Mouse (Mus musculus) myocyte (in vitro differentiated cells): ENCODE measurements at regions not wholly inside any gene's neighbourhood (a gene's known extent, or its start where the extent isn't known, plus 50 kb on each side); places are given as distances from the start of the nearest gene placed in this dataset.

Experiments used
- CEBPB ChIP-seq: IDR thresholded peaks from 2 replicates; pipeline ENCODE4 v1.6.1; 2011; ENCODE audit warnings: mild to moderate bottlenecking, moderate library complexity; ENCODE audit not compliant: poor library complexity, insufficient read depth, severe bottlenecking
- E2F4 ChIP-seq: IDR thresholded peaks from one replicate; pipeline ENCODE4 v1.6.1; 2011; ENCODE audit warnings: mild to moderate bottlenecking, control low read depth, moderate library complexity; ENCODE audit not compliant: insufficient read depth
- MAX ChIP-seq: IDR thresholded peaks from one replicate; pipeline ENCODE4 v1.6.1; 2011; ENCODE audit warnings: low read depth, mild to moderate bottlenecking, control low read depth
- MYOD1 ChIP-seq, 3 experiments: IDR thresholded peaks; one replicate each; pipeline ENCODE4 v1.6.1; 2011; ENCODE audit warnings: control low read depth in 2 of 3, low read depth in 2 of 3, mild to moderate bottlenecking in 2 of 3, moderate library complexity in 1 of 3; ENCODE audit not compliant: insufficient read length in 2 of 3, control insufficient read depth in 1 of 3
- MYOG ChIP-seq, 3 experiments: IDR thresholded peaks; one replicate each; pipeline ENCODE4 v1.6.1; 2011; ENCODE audit warnings: control low read depth in 2 of 3, low read depth in 2 of 3, mild to moderate bottlenecking in 2 of 3; ENCODE audit not compliant: insufficient read length in 2 of 3, control insufficient read depth in 1 of 3, insufficient read depth in 1 of 3
- POLR2A ChIP-seq: IDR thresholded peaks from one replicate; pipeline ENCODE4 v1.6.1; 2011; ENCODE audit warnings: low read depth, mild to moderate bottlenecking, control low read depth, moderate library complexity; ENCODE audit not compliant: insufficient read length
- POLR2AphosphoS2 ChIP-seq: IDR thresholded peaks from one replicate; pipeline ENCODE4 v1.6.1; 2011; ENCODE audit warnings: low read depth, control low read depth; ENCODE audit not compliant: insufficient read length
- REST ChIP-seq: IDR thresholded peaks from one replicate; pipeline ENCODE4 v1.6.1; 2011; ENCODE audit warnings: mild to moderate bottlenecking, control low read depth, moderate library complexity; ENCODE audit not compliant: insufficient read depth, insufficient read length
- SRF ChIP-seq: IDR thresholded peaks from one replicate; pipeline ENCODE4 v1.6.1; 2011; ENCODE audit warnings: low read depth; ENCODE audit not compliant: control insufficient read depth, insufficient read length
- TCF12 ChIP-seq: IDR thresholded peaks from one replicate; pipeline ENCODE4 v1.6.1; 2011; ENCODE audit warnings: mild to moderate bottlenecking, control low read depth; ENCODE audit not compliant: poor library complexity, insufficient read depth, severe bottlenecking
- TCF3 ChIP-seq: IDR thresholded peaks from one replicate; pipeline ENCODE4 v1.6.1; 2011; ENCODE audit warnings: low read depth, control low read depth; ENCODE audit not compliant: insufficient read length
- USF1 ChIP-seq: IDR thresholded peaks from one replicate; pipeline ENCODE4 v1.6.1; 2011; ENCODE audit warnings: low read depth, mild to moderate bottlenecking, control low read depth, moderate library complexity

GRCm38 (mm10) chr1:12345439-12345819, 931.5 kb downstream of the A830018L16Rik start:
- TF ChIP-seq POLR2A (no peak), SRF (no peak), POLR2AphosphoS2 (no peak), USF1 (no peak), MYOD1 (IDR thresholded peaks at IDR 0.05; ENCODE audit: control insufficient read depth in 1 of 3, insufficient read length in 2 of 3, low read depth in 2 of 3) (no peak), CEBPB (no peak), E2F4 (no peak), MAX (no peak), TCF3 (no peak), REST (no peak), MYOG (IDR thresholded peaks at IDR 0.05; ENCODE audit: control insufficient read depth in 1 of 3, insufficient read depth in 1 of 3, insufficient read length in 2 of 3, low read depth in 2 of 3) (no peak), TCF12 (no peak)
